8 mouse cellular contexts compared by ENCODE assay signal in the genomic region with DNA sequence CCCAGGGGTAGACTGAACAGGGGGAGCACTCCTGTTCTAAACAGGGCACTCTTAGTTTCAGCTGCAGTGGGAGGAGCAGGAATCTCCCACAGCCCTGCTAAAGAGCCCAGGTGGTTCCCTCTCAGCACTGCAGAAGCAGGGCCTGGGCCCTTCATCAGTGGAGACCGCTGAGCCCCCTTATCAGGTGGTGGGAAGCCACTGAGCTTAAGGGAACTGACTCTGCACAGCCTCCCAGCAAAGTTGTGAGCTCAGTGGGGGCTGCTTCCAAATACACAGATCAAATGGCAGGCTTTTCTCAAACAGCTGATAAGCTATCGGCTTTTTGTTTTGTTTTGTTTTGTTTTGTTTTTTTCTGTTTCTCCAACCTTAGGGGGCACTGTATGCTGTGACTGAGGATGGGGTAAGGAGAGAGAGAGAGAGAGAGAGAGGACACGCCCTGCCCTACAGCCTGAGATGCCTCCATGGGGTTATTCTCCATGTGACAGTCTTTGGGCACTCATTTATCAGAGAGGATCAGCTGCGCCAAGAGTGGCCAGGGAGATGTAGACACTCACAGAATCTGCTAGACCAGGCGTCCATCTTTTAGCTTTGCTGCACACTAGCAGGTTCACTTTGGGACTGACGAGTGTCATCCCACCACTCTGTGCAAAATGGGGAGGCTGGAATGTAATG.
A peak's percentile ranks its signal among the peaks of the same experiment; 100 is the strongest.
DNase-seq lines count a peak whose midpoint lies in the region; ATAC-seq and TF ChIP-seq lines count a peak whose summit lies in the region.

No protein-coding gene starts in this region.

- H3K9me3 ChIP-seq in embryonic facial prominence, embryonic 10.5 days: no peaks in the 10 kb centered on the region
- no peaks in the 10 kb centered on the region for H3K9me3 ChIP-seq in limb, embryonic 13.5 days
- H3K9me3 ChIP-seq in stomach, embryonic 16.5 days (replicated peaks; ENCODE audit: control insufficient read depth, low read length): no peaks in the 10 kb centered on the region

- no peak for DNase-seq in layer of hippocampus, adult 2 months (ENCODE audit: low spot score in 2 of 2)
- no peak for DNase-seq in layer of hippocampus, adult 9-10 months (ENCODE audit: low spot score)
- DNase-seq in embryonic facial prominence, embryonic 10.5 days (ENCODE audit: low spot score): no peak
- DNase-seq in left cerebral cortex, postnatal 4 days: no peak
- DNase-seq in adrenal gland, adult 18-20 months (ENCODE audit: low spot score in 2 of 2): no peak

- H3K27ac ChIP-seq in layer of hippocampus, adult 2 months: peak overlapping the region; percentile 94
- no peak overlapping the region for H3K27ac ChIP-seq in embryonic facial prominence, embryonic 10.5 days (replicated peaks)
- no peak overlapping the region; the same call in 1 of the 2 replicates for H3K27ac ChIP-seq in limb, embryonic 13.5 days
- H3K27ac ChIP-seq in stomach, embryonic 16.5 days (ENCODE audit: low read length): no peak overlapping the region

- intact Hi-C loops in left cerebral cortex, postnatal 4 days (cut with DNase I): no loop called here

- H3K4me3 ChIP-seq in layer of hippocampus, adult 2 months: peak overlapping the region; percentile 71
- 0 out of 2 replicates have a peak overlapping the region, but pooled peaks have one; percentile 65 for H3K4me3 ChIP-seq in embryonic facial prominence, embryonic 10.5 days
- peak overlapping the region; percentile 55 for H3K4me3 ChIP-seq in limb, embryonic 13.5 days
- H3K4me3 ChIP-seq in stomach, embryonic 16.5 days (replicated peaks; ENCODE audit: low read length): no peak overlapping the region

- H3K4me2 ChIP-seq in limb, embryonic 13.5 days (replicated peaks): peak overlapping the region; percentile 92
- peak overlapping the region; percentile 3; the same call in 1 of the 2 replicates for H3K4me2 ChIP-seq in stomach, embryonic 16.5 days (ENCODE audit: low read depth, low read length)

- 58% methylated on average over 6 of the region's 6 CpGs for WGBS in embryonic facial prominence, embryonic 10.5 days
- 74% methylated on average over 6 of the region's 6 CpGs for whole genome bisulfite sequencing in limb, embryonic 13.5 days
- WGBS in stomach, embryonic 16.5 days: 72% methylated on average over 6 of the region's 6 CpGs

- TF ChIP-seq CTCF in layer of hippocampus, adult 2 months (conservative IDR thresholded peaks at IDR 0.05): 0 out of 2 replicates have a peak, but pooled peaks have one; percentile 9

- peak overlapping the region; percentile 74 for H3K9ac ChIP-seq in limb, embryonic 13.5 days
- H3K9ac ChIP-seq in stomach, embryonic 16.5 days (ENCODE audit: low read length): no peak overlapping the region

- H3K4me1 ChIP-seq in embryonic facial prominence, embryonic 10.5 days: peaks cover 57% of the 10 kb centered on the region
- H3K4me1 ChIP-seq in limb, embryonic 13.5 days: peaks cover 55% of the 10 kb centered on the region
- H3K4me1 ChIP-seq in stomach, embryonic 16.5 days (ENCODE audit: control insufficient read depth, insufficient read depth, low read length): peaks cover 8% of the 10 kb centered on the region; the same call in 1 of the 2 replicates

- H3K36me3 ChIP-seq in embryonic facial prominence, embryonic 10.5 days (replicated peaks): peaks cover 28% of the 10 kb centered on the region
- H3K36me3 ChIP-seq in limb, embryonic 13.5 days: peaks cover 9% of the 10 kb centered on the region
- H3K36me3 ChIP-seq in stomach, embryonic 16.5 days (ENCODE audit: control insufficient read depth, insufficient read depth, low read length): no peaks in the 10 kb centered on the region

- ATAC-seq in limb, embryonic 13.5 days (ENCODE audit: low FRiP score, low read depth): no peak
- ATAC-seq in stomach, embryonic 16.5 days (ENCODE audit: insufficient read depth, low FRiP score): no peak
- ATAC-seq in monocyte, adult 5-6 weeks (replicated peaks; ENCODE audit: insufficient number of reproducible peaks, low FRiP score, low TSS enrichment, poor library complexity, severe bottlenecking): no peak

- peaks cover 52% of the 10 kb centered on the region for H3K27me3 ChIP-seq in embryonic facial prominence, embryonic 10.5 days (replicated peaks; ENCODE audit: low read depth, poor library complexity, severe bottlenecking)
- H3K27me3 ChIP-seq in limb, embryonic 13.5 days: peaks cover 7% of the 10 kb centered on the region
- 0 out of 2 replicates have a peak, but pooled peaks cover 3% of the 10 kb centered on the region for H3K27me3 ChIP-seq in stomach, embryonic 16.5 days (ENCODE audit: control insufficient read depth, insufficient read depth, low read length)
